Mouse (Mus musculus) limb, embryonic 11.5 days (tissue): ENCODE results near the gene Ankib1. TPM values are rescaled to one million over a fixed set of nuclear protein-coding genes. Genes with fewer than 3 reads are reported as not detected.

Source experiments
- ATAC-seq: fragments of 200-750 bp; cut with Nextera tagmentation; 2 replicates; pipeline ENCODE4 v1.8.0; 2017; ENCODE audit warnings: low read depth; ENCODE audit not compliant: insufficient number of reproducible peaks, low FRiP score, low TSS enrichment
- DNase-seq: peaks from one replicate; pipeline ENCODE4 v3.0.0-alpha.2; 2015; ENCODE audit warnings: low spot score
- H3K27ac ChIP-seq: fragments of 300-500 bp; sonication (generic); replicated peaks from 2 replicates; pipeline ENCODE4 v1.5.1; 2014; ENCODE audit warnings: low read depth, mild to moderate bottlenecking, low read length
- H3K27me3 ChIP-seq: fragments of 300-500 bp; sonication (generic); 2 replicates; pipeline ENCODE4 v1.6.1; 2014; ENCODE audit warnings: mild to moderate bottlenecking, low read length, mixed read lengths; ENCODE audit not compliant: control insufficient read depth, insufficient read depth
- H3K36me3 ChIP-seq: fragments of 300-500 bp; sonication (generic); 2 replicates; pipeline ENCODE4 v1.6.1; 2014; ENCODE audit warnings: mild to moderate bottlenecking, low read length, moderate library complexity, mixed read lengths; ENCODE audit not compliant: control insufficient read depth, insufficient read depth
- H3K4me1 ChIP-seq: fragments of 300-500 bp; sonication (generic); 2 replicates; pipeline ENCODE4 v1.6.1; 2014; ENCODE audit warnings: low read length, mixed read lengths; ENCODE audit not compliant: control insufficient read depth, insufficient read depth
- H3K4me2 ChIP-seq: fragments of 300-500 bp; sonication (generic); 2 replicates; pipeline ENCODE4 v1.6.1; 2014; ENCODE audit warnings: low read depth, mild to moderate bottlenecking, moderate library complexity; ENCODE audit not compliant: severe bottlenecking
- H3K4me3 ChIP-seq: fragments of 300-500 bp; sonication (generic); 2 replicates; pipeline ENCODE4 v1.5.1; 2014; ENCODE audit warnings: low read depth, low read length
- H3K9ac ChIP-seq: fragments of 300-500 bp; sonication (generic); 2 replicates; pipeline ENCODE4 v1.6.1; 2014; ENCODE audit warnings: mild to moderate bottlenecking, low read length
- H3K9me3 ChIP-seq: fragments of 300-500 bp; sonication (generic); 2 replicates; pipeline ENCODE4 v1.6.1; 2016; ENCODE audit warnings: low read length; ENCODE audit not compliant: control insufficient read depth
- WGBS: fragments of 180-500 bp; shearing (Covaris S2); extraction: QIAGEN DNeasy Blood & Tissue Kit; methylation state at CpG from one replicate; pipeline ENCODE4 v1.1.7; 2014; 5-methylcytosine and 5-hydroxymethylcytosine counted together
- polyA plus RNA-seq: library from polyadenylated mRNA; unstranded; fragments of >200 nt; fragmentation: Nextera tagmentation; extraction: Ambion mirVana; gene quantifications from 2 replicates; pipeline ENCODE4 v1.2.1, GENCODE M21; 2014

The Ankib1 gene
- polyA plus RNA-seq = 10.8 and 12.4 TPM in 2 replicates

GRCm38 (mm10) chr5:3802433-3803291 is at the start of gene Ankib1, which contains the start of gene Krit1:
TSS of gene Ankib1 (minus strand) at chr5:3802925.
TSS of gene Krit1 (plus strand) at chr5:3803184.
- Histone ChIP-seq H3K4me1 (0 out of 2 replicates have a peak, but pooled peaks cover 3% of the 10 kb centered on the region), H3K9ac (peak within 1 kb of the TSS; percentile 83), H3K9me3 (no peaks in the 10 kb centered on the region), H3K36me3 (no peaks in the 10 kb centered on the region), H3K27ac (peak within 1 kb of the TSS; percentile 72), H3K4me3 (peak within 1 kb of the TSS; percentile 85), H3K4me2 (peak within 1 kb of the TSS; percentile 90), H3K27me3 (no peaks in the 10 kb centered on the region)
- peak; percentile 93 for ATAC-seq
- DNase-seq = peak; percentile 91
- under 1% methylated on average over 109 of the region's 109 CpGs for WGBS

DNA sequence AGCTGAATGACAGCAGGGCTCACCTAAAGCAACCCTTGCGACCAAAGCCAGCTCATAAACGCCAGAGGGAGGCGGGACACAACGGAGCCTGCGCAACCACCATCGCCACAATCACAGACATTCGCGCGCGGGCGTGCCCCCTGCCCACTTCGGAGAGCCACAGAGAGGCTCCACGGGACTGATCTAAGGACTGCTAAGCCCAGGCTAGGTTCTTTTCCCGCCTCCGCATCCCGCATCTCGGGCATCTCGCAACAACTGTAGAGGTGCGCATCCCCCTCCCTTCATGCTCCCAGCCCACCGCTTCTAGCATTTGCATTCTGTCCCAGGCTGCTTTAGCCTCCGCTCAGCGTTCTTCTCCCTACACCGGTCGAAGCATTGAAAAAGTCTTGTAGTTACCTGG is 42.3 kb upstream of the Ankib1 start, which contains the start of gene Lrrd1:
Gene Lrrd1 (plus strand): TSS at position 148 of the 400 bp plus-strand sequence.
- peak within 1 kb of the TSS; percentile 34 for H3K4me3 ChIP-seq

DNA sequence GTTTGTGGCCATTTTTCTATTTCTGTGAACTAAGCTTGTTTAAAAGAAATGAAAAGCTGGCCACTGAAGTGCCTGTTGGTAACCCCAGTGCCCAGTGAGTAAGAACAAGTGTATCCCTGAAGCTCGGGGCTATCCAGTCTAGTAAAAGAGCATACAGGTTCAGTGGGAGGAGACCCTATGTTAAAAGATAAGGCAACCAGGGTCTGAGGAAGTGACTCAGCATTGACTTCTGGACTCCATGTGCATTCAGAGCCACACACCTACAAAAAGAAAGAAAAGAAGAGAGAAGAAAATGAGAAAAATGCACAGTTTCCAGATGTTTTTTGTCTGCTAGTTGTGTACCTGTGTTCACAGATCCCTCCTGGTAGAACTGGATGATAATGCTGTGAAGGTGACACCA is 31.4 kb upstream of the Ankib1 start:
- Histone ChIP-seq H3K36me3 (no peaks in the 10 kb centered on the region; the same call in 1 of the 2 replicates), H3K9me3 (no peaks in the 10 kb centered on the region), H3K9ac (no peak overlapping the region), H3K27me3 (no peaks in the 10 kb centered on the region), H3K4me2 (no peak overlapping the region), H3K27ac (no peak overlapping the region), H3K4me3 (no peak overlapping the region), H3K4me1 (no peaks in the 10 kb centered on the region)
- ATAC-seq (no peak), DNase-seq (no peak)
- WGBS = 74% methylated on average over 1 of the region's 1 CpGs

More for the DNA sequence above, 42.3 kb upstream of the Ankib1 start, which contains the start of gene Lrrd1:
- Histone ChIP-seq H3K36me3 (no peaks in the 10 kb centered on the region), H3K4me1 (no peaks in the 10 kb centered on the region), H3K9me3 (no peaks in the 10 kb centered on the region), H3K27me3 (no peaks in the 10 kb centered on the region), H3K9ac (peak within 1 kb of the TSS; percentile 53), H3K27ac (no peak within 1 kb of the TSS), H3K4me2 (peak within 1 kb of the TSS; percentile 71)
- 4% methylated on average over 24 of the region's 24 CpGs for WGBS
- peak; percentile 53 for DNase-seq
- no peak for ATAC-seq

GRCm38 (mm10) chr5:3808472-3808871 is 5.7 kb upstream of the Ankib1 start:
- Histone ChIP-seq H3K9ac (no peak overlapping the region), H3K27me3 (no peaks in the 10 kb centered on the region), H3K4me1 (0 out of 2 replicates have a peak, but pooled peaks cover 3% of the 10 kb centered on the region), H3K27ac (no peak overlapping the region), H3K36me3 (no peaks in the 10 kb centered on the region), H3K4me3 (no peak overlapping the region), H3K9me3 (no peaks in the 10 kb centered on the region), H3K4me2 (no peak overlapping the region)
- 94% methylated on average over 1 of the region's 1 CpGs for WGBS
- DNase-seq = no peak
- ATAC-seq = no peak

DNA sequence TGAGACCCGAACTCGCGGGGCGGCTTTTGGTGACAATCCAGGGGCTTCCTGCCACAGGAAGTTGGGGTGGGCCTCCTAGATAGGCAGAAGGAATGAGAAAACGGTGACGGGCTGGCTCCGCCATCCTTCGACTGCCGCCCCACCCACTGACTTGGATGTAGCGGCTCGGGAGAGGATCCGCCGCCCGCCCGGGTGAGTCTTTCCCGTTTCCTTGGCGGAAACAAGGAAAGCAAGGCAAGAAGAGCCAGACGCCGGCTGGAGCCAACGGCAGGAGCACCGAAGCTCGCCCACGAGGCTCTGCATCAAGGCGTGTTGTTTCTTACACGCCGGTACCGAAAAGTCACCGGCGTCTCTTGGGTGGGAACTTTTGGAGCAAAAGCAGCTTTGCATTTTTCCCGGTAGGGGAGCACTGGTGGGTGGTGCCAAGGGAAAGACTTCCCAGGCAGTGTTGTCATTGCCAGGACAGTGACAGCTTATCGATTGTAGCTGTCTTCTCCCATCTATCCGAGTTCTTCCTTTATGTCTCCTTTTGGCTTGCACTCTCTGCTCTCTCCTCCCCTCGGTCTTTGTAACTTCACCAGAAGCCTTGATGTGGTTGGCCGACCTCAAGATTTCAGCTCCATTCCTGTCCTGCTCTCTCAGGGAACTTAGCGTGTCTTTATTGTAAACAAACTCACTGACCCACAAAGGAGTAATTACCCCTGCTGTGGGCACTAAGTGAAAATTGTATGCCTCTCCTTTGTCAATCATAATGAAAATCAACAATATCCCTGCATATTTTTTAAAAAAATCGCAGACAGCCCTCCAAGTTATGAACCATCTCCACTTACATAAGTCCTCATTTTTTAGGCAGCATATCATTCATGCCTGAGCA is 804 bp upstream of the Ankib1 start:
- Histone ChIP-seq H3K4me2 (peak overlapping the region; percentile 90), H3K4me1 (0 out of 2 replicates have a peak, but pooled peaks cover 3% of the 10 kb centered on the region), H3K27ac (peak overlapping the region; percentile 72), H3K4me3 (peak overlapping the region; percentile 85), H3K36me3 (no peaks in the 10 kb centered on the region), H3K9me3 (no peaks in the 10 kb centered on the region), H3K9ac (peak overlapping the region; percentile 83), H3K27me3 (no peaks in the 10 kb centered on the region)
- ATAC-seq (no peak; the same call in 1 of the 2 replicates), DNase-seq (no peak)
- 1% methylated on average over 36 of the region's 36 CpGs for WGBS

DNA sequence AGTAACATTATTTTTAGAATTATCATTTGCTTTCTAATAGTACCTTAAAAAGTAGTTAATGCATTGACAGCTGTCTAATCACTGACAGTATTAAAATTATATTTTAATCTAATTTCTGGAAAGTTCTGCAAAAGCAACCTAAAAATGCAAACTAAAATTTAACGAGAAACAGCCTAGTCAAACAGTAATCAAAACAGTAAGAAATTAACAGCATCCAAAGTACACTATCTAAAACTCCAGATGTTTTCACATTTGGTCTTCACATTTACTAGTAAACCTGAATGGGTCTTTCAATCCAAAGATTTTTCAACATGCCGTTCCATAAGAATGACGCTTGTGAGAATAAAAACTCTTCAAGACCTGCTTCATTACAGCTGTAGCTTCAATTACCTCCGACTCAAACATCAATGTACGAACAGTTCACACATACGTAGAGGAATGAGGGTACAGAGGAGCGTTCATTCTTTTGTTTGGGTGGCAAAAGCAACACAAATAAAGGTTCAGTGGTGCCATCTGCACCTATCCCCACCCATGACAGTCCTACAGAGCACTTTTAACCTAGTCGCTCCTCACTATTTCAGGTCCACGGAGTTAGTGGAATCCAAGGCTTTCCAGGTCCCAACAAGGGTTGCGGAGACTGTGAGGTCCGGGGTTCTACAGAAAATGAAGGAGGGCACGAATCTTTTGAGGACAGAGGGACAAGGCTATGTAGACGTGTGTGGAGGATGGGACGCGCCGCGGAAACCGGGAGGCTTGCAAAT is 873 bp downstream of the Ankib1 start:
- no peaks in the 10 kb centered on the region for H3K27me3 ChIP-seq
- H3K27ac ChIP-seq = no peak overlapping the region
- H3K4me2 ChIP-seq = peak overlapping the region; percentile 90
- peak overlapping the region; percentile 83 for H3K9ac ChIP-seq
- no peaks in the 10 kb centered on the region for H3K36me3 ChIP-seq
- peak; percentile 6; the same call in 1 of the 2 replicates for ATAC-seq
- H3K4me3 ChIP-seq = peak overlapping the region; percentile 85
- WGBS = 6% methylated on average over 18 of the region's 18 CpGs
- H3K4me1 ChIP-seq = 0 out of 2 replicates have a peak, but pooled peaks cover 3% of the 10 kb centered on the region
- no peak for DNase-seq
- H3K9me3 ChIP-seq = no peaks in the 10 kb centered on the region

- WGBS = 85% methylated on average over 4 of the region's 4 CpGs
These were observed 1.8 kb downstream of the Ankib1 start for GRCm38 (mm10) chr5:3800881-3801280.

More at GRCm38 (mm10) chr5:3800881-3801280, 1.8 kb downstream of the Ankib1 start:
- Histone ChIP-seq H3K9ac (no peak overlapping the region), H3K27me3 (no peaks in the 10 kb centered on the region), H3K4me3 (no peak overlapping the region), H3K4me2 (no peak overlapping the region), H3K27ac (no peak overlapping the region), H3K36me3 (no peaks in the 10 kb centered on the region), H3K9me3 (no peaks in the 10 kb centered on the region), H3K4me1 (0 out of 2 replicates have a peak, but pooled peaks cover 3% of the 10 kb centered on the region)
- ATAC-seq = no peak
- DNase-seq = no peak
